Mouse (Mus musculus): ENCODE results near the gene Mllt6. TPM values are rescaled to one million over a fixed set of nuclear protein-coding genes. Genes with fewer than 3 reads are reported as not detected.
"Not testable (repeated sequence)": the region's sequence is repeated elsewhere in the genome, so short reads cannot be mapped to it uniquely, and the experiment has no call there.

The Mllt6 gene
- total RNA-seq (2021): 10 to 100 TPM; 49.0 to 59.7 TPM
- long read RNA-seq, experiment 1, partial matches to known transcripts: 0 of 8 reads
- long read RNA-seq, experiment 1, other reads (novel, unspliced or antisense): 8 of 8 reads
- long read RNA-seq, experiment 2, partial matches to known transcripts: 1 of 21 reads
- long read RNA-seq, experiment 2, other reads (novel, unspliced or antisense): 20 of 21 reads

DNA sequence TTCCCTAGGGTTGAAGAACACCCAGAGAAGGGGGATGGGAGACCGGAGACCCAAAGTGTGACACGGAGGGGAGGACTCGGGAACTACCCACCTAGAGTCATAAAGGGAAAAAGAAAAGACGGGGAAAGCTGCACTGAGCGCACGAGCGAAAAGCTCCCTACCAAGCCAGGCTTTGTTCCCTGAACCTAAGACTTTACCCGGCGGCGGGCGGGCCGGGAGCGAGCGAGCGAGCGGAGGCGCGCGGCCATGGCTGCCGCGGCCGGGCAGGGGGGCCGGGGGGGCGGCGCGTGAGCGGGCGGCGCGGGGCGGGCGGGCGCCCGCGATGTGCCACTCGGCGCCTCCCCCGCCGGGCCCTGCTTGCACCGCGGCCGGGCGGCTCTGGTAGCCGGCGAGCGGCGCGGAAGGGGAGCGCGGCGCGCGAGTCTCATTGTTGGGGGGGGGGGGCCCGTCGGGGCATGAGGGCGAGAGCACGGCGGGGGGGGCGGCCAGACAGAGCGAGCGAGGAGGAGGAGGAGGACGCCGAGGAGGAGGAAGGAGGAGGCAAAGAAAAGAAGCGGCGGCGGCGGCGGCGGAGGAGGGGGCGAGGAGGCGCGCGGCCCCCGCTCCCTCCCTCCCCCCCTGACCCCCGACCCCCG is at the start of gene Mllt6:
Gene Mllt6 (plus strand): TSS at position 522 of the 635 bp plus-strand sequence.
- peak in 1 of 2 experiments; percentile 62 for DNase-seq (ENCODE audit: low spot score in 2 of 2)

DNA sequence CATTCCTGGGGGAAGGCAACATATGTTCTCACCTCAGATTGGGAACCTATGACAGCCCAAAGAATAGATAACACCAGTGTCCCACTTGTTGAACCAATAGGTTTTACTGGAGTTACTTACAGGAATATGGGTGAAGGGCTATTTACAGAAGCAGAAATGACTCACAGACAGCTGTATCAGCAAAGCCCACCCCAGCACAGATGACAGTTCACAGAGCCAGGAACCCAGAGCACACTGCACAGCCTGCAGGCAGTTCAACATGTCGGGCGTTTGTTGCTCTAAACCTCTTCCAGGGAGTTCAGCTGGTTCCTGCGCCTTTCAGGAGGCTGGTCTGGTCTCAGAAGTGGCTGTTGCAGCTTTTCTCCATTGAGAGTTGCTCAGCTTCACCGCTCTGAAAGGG is 47.9 kb upstream of the Mllt6 start:
- no peak for DNase-seq (ENCODE audit: low spot score in 2 of 2)

DNA sequence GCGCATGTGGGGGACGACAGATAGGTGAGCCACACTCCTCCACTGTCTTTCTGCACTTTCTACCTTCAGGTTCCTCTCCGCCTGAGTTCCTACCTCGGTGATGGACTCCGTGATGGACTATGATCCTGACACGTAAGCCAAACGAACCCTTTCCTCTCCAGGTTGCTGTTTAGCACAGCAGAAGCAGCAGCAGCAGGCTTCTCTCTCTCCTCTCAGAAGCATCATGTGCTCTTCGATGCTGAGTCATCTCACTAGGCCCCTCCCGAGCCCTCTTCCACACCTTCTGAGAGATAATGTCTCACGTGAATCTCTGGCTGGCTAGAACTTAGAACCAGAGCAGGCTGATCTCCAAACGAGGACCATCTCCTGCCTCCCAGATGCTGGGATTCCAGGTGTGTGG is 44.8 kb upstream of the Mllt6 start:
- no peak for DNase-seq (ENCODE audit: low spot score in 2 of 2)

DNA sequence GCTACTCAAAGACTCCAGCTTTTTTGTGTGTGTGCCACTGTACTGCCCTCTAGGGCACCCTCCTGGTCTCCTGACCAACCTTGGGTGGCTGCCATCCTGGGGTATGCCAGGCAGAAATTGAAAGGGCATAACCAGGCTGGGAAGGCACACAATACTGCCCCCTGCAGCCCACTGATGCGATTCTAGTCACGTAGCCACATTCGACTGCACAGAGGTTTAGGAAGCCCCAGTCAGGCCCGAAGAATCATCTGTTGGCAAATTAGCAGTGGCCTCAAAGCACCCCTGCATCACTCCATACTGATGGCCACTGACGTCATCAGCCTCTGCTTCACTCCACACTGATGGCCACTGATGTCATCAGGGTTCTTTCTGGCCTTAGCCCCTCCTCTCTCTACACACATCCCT is 43.8 kb upstream of the Mllt6 start:
- peak; percentile 43 to 51 for DNase-seq (ENCODE audit: low spot score in 2 of 2)

DNA sequence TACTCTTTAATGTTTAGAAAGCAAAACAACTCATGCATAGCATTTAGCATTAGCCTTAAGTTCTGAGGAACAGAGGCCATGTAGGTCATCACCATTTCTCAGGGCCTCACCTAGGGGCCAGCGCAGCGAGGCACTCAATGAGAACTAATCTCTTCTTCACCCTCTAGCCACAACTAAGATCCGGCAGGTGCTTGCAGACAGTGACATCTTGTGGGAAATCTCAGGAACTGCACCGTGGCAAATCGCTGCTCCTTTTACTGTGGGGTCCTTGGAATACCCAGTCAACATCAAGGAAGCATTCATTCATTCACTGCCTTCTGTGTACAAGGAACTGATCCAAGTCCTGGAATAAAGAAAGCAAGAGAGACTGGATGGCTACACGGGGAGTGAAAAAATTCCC is 40.8 kb upstream of the Mllt6 start:
- peak in 1 of 2 experiments; percentile 36 for DNase-seq (ENCODE audit: low spot score in 2 of 2)

DNA sequence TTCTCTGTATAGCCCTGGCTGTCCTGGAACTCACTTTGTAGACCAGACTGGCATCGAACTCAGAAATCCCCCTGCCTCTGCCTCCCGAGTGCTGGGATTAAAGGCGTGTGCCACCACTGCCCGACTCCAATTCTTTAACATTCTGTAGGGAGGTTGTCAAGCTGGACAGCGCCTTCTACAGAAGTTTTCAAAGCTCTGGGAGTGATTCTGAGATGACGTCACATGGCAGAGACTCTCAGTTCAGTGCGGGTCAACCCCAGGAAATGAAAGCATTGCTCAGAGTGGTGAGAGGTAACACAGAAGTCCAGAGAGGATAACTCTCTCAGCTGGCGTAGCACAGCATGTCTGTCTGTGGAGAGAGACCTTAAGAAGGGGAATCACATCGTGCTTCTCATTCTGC is 40.0 kb upstream of the Mllt6 start:
- DNase-seq (ENCODE audit: low spot score in 2 of 2): no peak

DNA sequence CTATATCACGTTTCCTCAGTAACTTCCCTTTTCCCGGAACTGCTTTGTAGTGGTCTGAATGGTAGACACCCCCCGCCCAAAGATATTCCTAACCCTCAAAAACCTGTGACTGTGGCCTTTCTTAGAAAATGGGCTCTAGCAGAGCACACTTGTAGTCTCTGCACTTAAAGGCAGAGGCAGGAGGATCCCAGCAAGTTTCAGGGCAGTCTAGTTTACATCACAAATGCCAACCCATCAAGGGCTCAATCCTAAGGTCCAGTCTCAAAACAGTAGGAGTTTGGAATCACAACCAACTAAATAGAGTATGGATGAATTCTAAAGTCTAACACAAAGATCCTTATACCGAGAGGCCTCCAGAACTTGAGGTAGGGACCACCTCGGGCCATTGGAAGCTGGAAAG is 37.7 kb upstream of the Mllt6 start:
- no peak for DNase-seq (ENCODE audit: low spot score in 2 of 2)

DNA sequence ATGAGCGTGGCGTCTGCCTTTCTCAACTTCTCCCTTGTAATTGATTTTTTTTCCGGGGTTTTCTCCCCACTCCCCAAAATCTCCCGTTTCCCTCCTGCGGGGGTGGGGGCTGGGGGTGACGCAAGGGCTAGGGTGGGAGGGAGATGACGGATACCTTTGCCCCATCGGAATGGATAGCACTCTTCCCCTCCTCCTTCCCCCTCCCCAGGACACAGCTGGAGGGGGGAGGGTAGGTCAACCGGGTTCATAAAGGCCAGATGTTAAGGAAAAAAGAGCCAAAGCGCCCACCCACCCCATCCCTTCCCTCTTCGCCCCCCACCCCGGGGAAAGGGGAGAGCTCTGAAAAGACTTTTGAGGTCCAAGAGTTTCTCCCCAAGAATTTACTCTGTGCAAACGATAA is 36.8 kb upstream of the Mllt6 start:
- DNase-seq (ENCODE audit: low spot score in 2 of 2): no peak

DNA sequence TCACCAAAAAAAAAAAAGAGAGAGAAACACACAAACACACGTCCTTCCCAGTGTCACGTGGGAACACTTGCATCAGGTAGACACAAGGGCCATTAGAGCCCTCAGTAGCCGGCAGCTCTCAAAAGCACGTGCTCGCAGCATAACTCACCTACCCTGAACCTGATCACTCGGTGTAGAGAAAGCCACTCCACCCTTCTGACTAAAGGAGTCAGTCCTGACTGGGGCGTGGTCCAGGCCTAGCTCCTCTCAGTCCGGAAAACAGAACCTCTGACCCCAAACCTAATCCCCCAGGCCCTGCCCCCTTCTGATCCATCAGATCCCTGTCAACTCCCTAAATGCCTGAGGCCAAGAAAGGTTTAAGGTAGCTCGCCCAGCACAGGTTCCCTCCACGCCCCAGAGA is 36.4 kb upstream of the Mllt6 start:
- no peak for DNase-seq (ENCODE audit: low spot score in 2 of 2)

DNA sequence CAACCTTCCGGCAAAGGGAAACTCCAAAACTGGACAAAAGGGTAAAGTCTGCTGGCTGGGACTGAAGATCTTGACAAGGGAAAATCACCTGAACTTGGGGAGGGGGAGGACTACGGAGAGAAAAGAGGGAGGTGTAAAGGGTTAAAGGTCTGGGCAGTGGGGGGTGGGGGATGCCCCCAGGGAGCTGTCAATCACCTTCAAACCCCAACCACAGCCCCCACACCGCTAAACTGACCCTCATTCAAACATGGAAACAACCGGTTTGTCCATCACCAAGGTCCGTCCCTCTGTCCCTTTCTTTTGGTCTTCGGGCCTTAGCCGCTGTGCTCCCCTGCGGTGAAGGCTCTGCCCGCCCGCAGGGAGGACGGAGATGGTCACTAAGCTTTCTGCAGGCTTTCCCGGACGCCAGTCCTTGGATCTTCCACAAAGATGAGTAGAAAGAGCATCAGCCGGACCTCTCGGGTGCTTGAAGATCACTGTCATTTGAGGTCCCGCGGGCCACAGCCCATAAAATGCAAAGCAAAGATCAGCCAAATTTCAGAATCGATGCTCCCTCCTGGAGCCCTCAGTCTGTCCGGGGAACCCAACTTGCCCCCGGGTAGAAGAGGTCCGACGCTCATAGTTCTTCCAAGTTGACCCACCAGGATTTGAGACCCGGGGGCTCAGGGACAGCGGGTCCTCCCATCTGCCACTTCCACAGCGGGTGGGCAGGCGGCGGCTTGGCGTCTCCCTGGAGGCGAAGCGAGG is 35.5 kb upstream of the Mllt6 start:
- DNase-seq (ENCODE audit: low spot score in 2 of 2): no peak

DNA sequence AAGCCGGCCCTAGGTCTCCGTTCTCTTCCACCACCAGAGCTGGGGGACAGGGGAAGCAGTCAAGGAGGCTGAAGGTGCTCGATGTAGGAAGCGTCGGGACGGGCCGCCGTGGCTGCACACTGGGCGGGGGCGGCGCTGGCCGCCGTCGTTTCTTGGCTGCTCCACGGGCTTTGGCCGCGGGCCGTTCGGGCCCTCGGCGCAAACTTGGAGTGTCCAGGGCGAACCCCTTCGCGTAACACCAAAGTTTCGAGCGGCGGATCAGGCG is 35.0 kb upstream of the Mllt6 start:
- DNase-seq (ENCODE audit: low spot score in 2 of 2): no peak

DNA sequence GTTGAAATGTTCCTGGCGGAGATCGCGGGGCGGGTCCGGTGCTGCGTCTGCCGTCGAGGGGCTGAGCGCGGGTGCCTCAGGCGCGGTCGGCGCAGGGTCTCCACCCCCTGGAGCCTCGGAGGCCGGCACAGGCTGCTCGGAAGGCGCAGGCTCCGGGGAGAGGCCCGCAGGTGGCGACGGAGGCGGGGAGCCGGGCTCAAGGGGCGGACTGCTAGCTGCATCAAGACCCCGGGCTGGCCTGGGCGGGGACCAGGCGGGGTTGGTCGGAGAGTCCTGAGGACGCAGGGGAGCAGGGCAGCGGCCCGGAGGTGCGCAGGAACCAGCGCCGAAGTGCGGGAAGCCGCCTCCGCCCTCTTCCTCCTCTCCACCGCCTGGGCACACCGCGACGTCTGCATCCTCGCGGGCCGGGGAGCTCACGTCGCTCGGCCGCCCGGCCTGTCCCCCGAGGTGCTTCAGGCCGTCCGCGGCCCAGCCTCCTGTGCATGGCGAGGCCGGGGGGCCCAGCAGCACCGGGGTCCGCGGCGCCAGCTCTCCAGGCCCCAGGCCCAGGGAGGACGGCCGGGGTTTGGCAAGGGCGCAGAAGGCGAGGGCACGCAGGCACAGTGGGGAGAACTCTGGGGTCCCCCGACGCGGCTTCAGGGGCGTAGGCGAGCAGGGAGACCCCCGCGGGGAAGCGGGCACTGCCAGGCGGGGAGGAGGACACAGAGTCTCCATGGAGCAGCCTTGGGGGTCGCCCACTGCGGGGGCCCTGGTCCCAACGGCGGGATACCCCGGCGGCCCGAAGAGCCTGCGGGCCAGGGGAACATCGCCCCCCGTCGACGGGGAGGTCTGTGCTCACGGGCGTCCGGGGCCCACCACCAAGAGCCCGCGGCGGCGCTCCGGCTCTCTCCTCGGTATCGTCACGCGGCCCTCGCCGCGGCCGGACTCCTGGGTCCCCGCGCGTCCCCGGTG is 34.4 kb upstream of the Mllt6 start:
- peak in 1 of 2 experiments; percentile 15 for DNase-seq (ENCODE audit: low spot score in 2 of 2)

DNA sequence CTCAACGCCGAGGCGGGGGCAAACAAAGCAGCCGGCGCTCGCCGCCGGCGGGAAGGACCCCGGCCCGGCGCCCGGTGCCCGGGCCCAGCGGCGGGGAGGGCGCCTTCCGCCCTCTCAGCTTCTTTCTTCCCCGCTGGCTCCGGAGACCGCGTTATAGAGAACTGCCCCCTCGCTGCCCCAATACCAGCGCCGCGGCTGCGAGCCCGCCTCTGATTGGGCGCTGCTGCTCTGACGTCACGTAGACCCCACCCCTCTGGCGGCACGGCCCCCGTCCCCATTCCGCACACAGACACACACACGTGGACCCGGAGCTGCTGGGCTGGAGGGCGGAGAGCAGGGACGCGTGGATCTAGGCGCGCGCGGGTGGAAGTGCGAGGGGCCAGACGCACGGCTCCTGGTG is 33.6 kb upstream of the Mllt6 start, which contains the start of gene Epop:
Gene Epop (minus strand): TSS at position 127 of the 400 bp plus-strand sequence.
- DNase-seq (ENCODE audit: low spot score in 2 of 2): peak; percentile 70 to 74

DNA sequence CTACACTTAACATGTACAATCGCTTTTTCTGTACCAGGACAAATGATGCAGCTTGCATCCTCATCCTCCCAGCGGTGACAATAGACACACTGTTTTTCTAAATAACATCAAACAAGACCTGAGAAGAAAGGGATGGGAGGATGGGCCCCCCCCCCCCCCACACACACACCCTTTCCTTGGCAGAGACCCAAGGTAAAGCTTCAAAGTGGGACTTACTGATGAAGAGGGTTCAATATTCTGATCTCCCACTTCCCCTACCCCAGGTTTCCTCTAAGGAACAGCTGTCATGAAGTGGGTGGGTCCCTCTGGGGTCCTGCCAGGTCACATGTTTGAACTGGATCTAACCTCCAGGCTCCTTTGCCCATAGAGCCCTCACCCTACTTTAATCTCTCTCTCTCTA is 32.2 kb upstream of the Mllt6 start:
- DNase-seq (ENCODE audit: low spot score in 2 of 2): no peak

DNA sequence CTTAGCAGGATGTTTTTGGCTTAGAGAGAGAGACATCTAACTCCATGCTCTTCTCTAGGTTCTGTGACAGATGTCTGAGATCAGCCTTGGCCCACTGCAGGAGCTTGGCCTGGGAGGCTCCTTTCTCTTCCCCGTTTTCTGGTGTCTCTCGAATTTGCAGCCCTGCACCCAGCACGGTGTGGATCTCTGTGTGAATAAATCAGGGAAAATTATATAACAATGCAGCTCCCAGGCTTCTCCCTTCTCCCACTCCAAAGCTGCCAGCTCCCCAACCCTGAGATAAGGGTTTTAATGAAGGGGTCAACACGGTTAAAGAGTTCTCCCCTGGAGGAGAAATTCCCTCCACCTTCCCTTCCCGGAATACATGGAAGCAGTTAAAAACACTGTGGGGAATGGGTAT is 31.7 kb upstream of the Mllt6 start:
- DNase-seq (ENCODE audit: low spot score in 2 of 2): no peak

DNA sequence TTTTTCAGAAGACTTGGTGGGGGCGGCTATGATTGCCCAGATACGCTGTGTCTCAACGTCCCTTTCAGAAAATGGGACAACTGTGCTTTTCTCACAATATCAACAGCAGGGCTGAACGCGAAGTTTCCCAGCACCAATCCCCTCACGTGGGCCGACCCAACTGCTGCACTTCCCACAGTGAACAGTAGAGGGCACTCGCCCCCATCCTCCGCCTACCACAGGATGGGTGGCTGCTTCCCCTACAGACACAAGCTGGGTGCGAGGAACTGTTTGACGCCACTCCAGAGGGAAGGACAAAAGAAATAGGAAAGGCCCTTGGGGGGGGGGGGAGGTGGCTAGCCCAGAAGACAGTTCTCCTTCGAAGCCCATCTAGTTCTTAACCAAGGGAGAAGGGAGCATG is 31.3 kb upstream of the Mllt6 start:
- peak; percentile 70 to 78 for DNase-seq (ENCODE audit: low spot score in 2 of 2)

DNA sequence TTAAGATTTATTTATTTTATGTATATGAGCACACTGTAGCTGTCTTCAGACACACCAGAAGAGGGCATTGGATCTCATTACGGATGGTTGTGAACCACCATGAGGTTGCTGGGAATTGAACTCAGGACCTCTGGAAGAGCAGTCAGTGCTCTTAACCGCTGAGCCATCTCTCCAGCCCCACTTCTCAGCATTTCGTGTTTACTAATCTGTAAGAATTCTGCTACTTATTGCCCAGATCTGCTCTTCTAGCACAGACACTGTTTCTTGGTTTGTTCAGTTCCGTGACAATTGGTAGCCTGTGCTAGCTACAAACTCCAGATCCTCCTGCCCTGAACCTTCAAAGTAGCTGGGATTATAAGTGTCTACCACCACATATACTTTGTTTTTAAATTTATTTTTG is 30.8 kb upstream of the Mllt6 start:
- not testable (repeated sequence) for DNase-seq (ENCODE audit: low spot score in 2 of 2)

DNA sequence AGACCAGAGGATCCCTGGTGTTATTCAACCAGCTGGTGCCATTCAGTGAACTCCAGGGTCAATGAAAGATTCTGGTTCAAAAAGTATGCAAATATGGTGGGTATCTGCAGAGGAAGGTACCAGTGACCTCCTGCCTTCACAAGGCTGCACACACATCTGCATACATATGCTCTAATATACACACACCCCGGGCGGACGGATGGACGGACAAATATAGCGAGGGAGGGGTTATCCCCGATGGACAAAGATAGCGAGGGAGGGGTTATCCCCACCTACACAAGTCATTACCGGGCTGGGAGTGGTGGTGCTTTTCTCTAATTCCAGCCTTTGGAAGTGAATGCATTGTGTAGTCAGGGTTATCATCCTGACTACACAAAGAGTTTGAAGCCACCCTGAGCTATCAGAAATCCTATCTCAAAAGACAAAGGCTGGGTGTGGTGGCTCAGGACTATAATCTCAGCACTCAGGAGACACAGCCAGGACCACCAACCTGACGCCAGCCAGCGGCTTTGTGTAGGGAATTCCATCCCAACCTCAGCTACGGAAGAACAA is 27.7 kb upstream of the Mllt6 start:
- no peak for DNase-seq (ENCODE audit: low spot score in 2 of 2)

DNA sequence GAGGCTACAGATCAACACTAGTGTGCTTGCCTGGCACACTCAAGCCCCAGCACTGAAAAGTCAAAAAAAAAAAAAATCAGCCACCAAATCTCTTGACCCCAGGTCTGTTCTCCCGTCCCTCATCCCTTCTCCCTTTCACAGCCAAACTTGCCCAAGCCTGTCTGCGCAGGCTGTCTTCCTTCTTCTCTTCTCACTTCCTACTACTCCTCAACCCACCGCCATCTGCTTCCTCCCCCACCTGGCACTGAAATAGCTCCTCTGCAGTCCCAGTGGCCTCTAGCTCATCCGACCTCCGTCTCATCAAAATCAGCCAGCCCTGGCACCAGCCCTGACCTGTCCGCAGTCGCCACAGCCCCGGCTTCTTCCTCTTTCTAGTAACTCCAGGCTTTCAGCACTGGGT is 21.5 kb upstream of the Mllt6 start:
- no peak for DNase-seq (ENCODE audit: low spot score in 2 of 2)

DNA sequence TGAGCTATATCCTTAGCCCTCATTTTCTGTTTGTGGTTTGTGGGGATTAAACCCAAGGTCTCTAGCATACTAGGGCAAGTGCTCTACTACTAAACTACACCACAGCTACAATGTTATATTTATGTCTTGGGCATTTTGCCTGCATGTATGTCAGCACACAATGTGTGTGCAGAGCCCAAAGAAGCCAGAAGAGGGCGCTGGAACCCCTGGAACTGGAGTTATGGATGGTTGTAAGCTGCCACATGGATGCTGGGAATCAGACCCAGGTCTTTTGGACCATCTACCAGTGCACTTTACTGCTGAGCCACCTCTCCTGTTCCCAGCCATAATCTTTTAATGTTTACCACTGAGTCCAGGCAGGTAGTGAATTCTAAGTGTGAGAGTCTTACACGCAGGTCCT is 20.5 kb upstream of the Mllt6 start:
- DNase-seq (ENCODE audit: low spot score in 2 of 2): no peak

DNA sequence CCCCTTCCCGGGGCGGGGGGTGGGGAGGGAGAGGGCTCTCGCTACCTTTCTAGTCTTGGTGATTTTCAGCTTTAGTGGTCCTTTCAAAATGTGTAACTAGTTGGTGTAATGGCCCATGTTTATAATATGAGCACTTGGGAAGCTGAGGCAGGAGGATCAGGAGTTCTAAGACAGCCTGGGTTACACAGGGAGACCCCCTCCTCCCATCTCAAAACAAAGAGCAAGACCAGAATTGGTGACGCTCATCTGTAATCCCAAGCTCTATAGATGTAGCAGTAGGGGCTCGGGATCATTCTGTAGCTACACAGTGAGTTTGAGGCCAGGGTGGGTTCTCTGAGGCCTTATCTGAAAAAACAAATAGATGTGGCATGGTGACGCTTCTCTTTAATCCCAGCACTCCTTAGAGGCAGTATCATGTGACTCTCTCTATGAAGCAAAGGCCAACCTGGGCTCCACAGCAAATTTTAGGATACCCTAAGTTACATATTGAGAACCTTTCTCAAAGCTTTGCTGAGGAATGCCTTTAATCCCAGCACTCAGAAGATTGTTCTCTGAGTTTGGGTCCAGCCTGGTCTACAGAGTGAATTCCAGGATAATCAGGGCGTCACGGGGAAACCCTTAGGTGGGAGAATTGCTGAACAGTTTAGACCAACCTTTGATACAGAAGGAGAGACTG is 19.7 kb upstream of the Mllt6 start:
- no peak for DNase-seq (ENCODE audit: low spot score in 2 of 2)

Data from adrenal gland, postnatal 4 days (tissue).